Mouse (Mus musculus) limb, embryonic 14.5 days (tissue): Measurements from ENCODE around the gene Fxyd3. TPM values are rescaled to one million over a fixed set of nuclear protein-coding genes. Genes with fewer than 3 reads are reported as not detected.

Experiments
- ATAC-seq: fragments of 200-750 bp; cut with Nextera tagmentation; 2 replicates; pipeline ENCODE4 v1.8.0; 2017; ENCODE audit warnings: low read depth, moderate number of reproducible peaks, moderate TSS enrichment; ENCODE audit not compliant: low FRiP score
- DNase-seq: peaks from one replicate; pipeline ENCODE4 v3.0.0-alpha.2; 2015; ENCODE audit warnings: low spot score
- H3K27ac ChIP-seq: fragments of 300-500 bp; sonication (generic); replicated peaks from 2 replicates; pipeline ENCODE4 v1.5.1; 2014; ENCODE audit warnings: low read depth, mild to moderate bottlenecking, low read length, moderate library complexity, mixed read lengths
- H3K27me3 ChIP-seq: fragments of 300-500 bp; sonication (generic); 2 replicates; pipeline ENCODE4 v1.6.1; 2014; ENCODE audit warnings: low read length, mixed read lengths; ENCODE audit not compliant: control insufficient read depth, insufficient read depth
- H3K36me3 ChIP-seq: fragments of 300-500 bp; sonication (generic); 2 replicates; pipeline ENCODE4 v1.6.1; 2014; ENCODE audit warnings: mild to moderate bottlenecking, low read length, moderate library complexity, mixed read lengths; ENCODE audit not compliant: control insufficient read depth, insufficient read depth
- H3K4me1 ChIP-seq: fragments of 300-500 bp; sonication (generic); 2 replicates; pipeline ENCODE4 v1.6.1; 2014; ENCODE audit warnings: antibody characterized with exemption, low read length, mixed read lengths; ENCODE audit not compliant: control insufficient read depth, insufficient read depth
- H3K4me2 ChIP-seq: fragments of 300-500 bp; sonication (generic); replicated peaks from 2 replicates; pipeline ENCODE4 v1.6.1; 2014; ENCODE audit warnings: low read depth, mild to moderate bottlenecking, low read length, moderate library complexity; ENCODE audit not compliant: severe bottlenecking
- H3K4me3 ChIP-seq: fragments of 300-500 bp; sonication (generic); replicated peaks from 2 replicates; pipeline ENCODE4 v1.5.1; 2014; ENCODE audit warnings: low read length
- H3K9ac ChIP-seq: fragments of 300-500 bp; sonication (generic); 2 replicates; pipeline ENCODE4 v1.6.1; 2014; ENCODE audit warnings: mild to moderate bottlenecking, low read depth, low read length, moderate library complexity; ENCODE audit not compliant: severe bottlenecking
- H3K9me3 ChIP-seq: fragments of 300-500 bp; sonication (generic); 2 replicates; pipeline ENCODE4 v1.6.1; 2016; ENCODE audit warnings: low read length; ENCODE audit not compliant: control insufficient read depth
- POLR2A ChIP-seq: fragments of 200-500 bp; IDR thresholded peaks from 2 replicates; pipeline ENCODE4 v1.8.0; 2012; ENCODE audit warnings: inconsistent platforms, mild to moderate bottlenecking, moderate library complexity, borderline replicate concordance; ENCODE audit not compliant: insufficient read depth, insufficient read length; ENCODE audit errors: extremely low read depth
- WGBS: fragments of 180-500 bp; shearing (Covaris S2); extraction: QIAGEN DNeasy Blood & Tissue Kit; methylation state at CpG from one replicate; pipeline ENCODE4 v1.1.7; 2014; 5-methylcytosine and 5-hydroxymethylcytosine counted together
- polyA plus RNA-seq, 2 experiments: library from polyadenylated mRNA; depleted of rRNA in 1 of 2; stranded (reverse) in 1 of 2; unstranded in 1 of 2; fragments of >200 nt; fragmentation: Nextera tagmentation in 1 of 2; extraction: Ambion mirVana in 1 of 2; gene quantifications; 2 replicates each; pipeline versions ENCODE4 v1.2.1 to v1.2.3; 2012 to 2014

The Fxyd3 gene
- polyA plus RNA-seq, 2 experiments: 39.8 to 79.5 TPM

GRCm38 (mm10) chr7:31039011-31039410, 37.5 kb downstream of the Fxyd3 start:
- Histone ChIP-seq H3K27me3 (peaks cover 24% of the 10 kb centered on the region), H3K27ac (no peak overlapping the region), H3K36me3 (no peaks in the 10 kb centered on the region), H3K4me3 (no peak overlapping the region), H3K4me2 (no peak overlapping the region), H3K4me1 (0 out of 2 replicates have a peak, but pooled peaks cover 2% of the 10 kb centered on the region), H3K9ac (no peak overlapping the region), H3K9me3 (no peaks in the 10 kb centered on the region)
- DNase-seq: no peak
- WGBS: 77% methylated on average over 4 of the region's 4 CpGs
- TF ChIP-seq POLR2A: no peak
- ATAC-seq: no peak

- H3K27ac ChIP-seq: no peak overlapping the region
- no peak overlapping the region for H3K9ac ChIP-seq
- H3K4me1 ChIP-seq: peaks cover 2% of the 10 kb centered on the region; the same call in 1 of the 2 replicates
- H3K9me3 ChIP-seq: no peaks in the 10 kb centered on the region
- ATAC-seq (no peak), DNase-seq (no peak)
- H3K4me2 ChIP-seq: no peak overlapping the region
- no peak overlapping the region for H3K4me3 ChIP-seq
- WGBS: 75% methylated on average over 2 of the region's 2 CpGs
- H3K36me3 ChIP-seq: no peaks in the 10 kb centered on the region
- TF ChIP-seq POLR2A: no peak
- H3K27me3 ChIP-seq: peaks cover 18% of the 10 kb centered on the region
Measured at GRCm38 (mm10) chr7:31037675-31038074, 38.8 kb downstream of the Fxyd3 start.

GRCm38 (mm10) chr7:31036917-31037316, 39.6 kb downstream of the Fxyd3 start:
- Histone ChIP-seq H3K4me2 (no peak overlapping the region), H3K36me3 (no peaks in the 10 kb centered on the region), H3K27ac (no peak overlapping the region), H3K9ac (no peak overlapping the region), H3K9me3 (no peaks in the 10 kb centered on the region), H3K4me1 (peaks cover under 1% of the 10 kb centered on the region; the same call in 1 of the 2 replicates), H3K27me3 (peaks cover 10% of the 10 kb centered on the region; the same call in 1 of the 2 replicates), H3K4me3 (no peak overlapping the region)
- ATAC-seq (no peak), DNase-seq (no peak)
- WGBS: 86% methylated on average over 7 of the region's 7 CpGs
- no peak for TF ChIP-seq POLR2A

GRCm38 (mm10) chr7:31035291-31035690, 41.2 kb downstream of the Fxyd3 start:
- no peak for DNase-seq
- WGBS: 86% methylated on average over 11 of the region's 11 CpGs

GRCm38 (mm10) chr7:31034789-31035188, 41.7 kb downstream of the Fxyd3 start:
- Histone ChIP-seq H3K9ac (no peak overlapping the region), H3K4me3 (no peak overlapping the region), H3K36me3 (no peaks in the 10 kb centered on the region), H3K4me2 (no peak overlapping the region), H3K4me1 (no peaks in the 10 kb centered on the region; the same call in 1 of the 2 replicates), H3K27ac (no peak overlapping the region), H3K27me3 (no peaks in the 10 kb centered on the region), H3K9me3 (no peaks in the 10 kb centered on the region)
- no peak for TF ChIP-seq POLR2A
- no peak for DNase-seq
- 70% methylated on average over 11 of the region's 11 CpGs for WGBS
- ATAC-seq: no peak

More at GRCm38 (mm10) chr7:31035291-31035690, 41.2 kb downstream of the Fxyd3 start:
- no peak overlapping the region for H3K27ac ChIP-seq
- no peak overlapping the region for H3K4me2 ChIP-seq
- no peak for ATAC-seq
- H3K36me3 ChIP-seq: no peaks in the 10 kb centered on the region
- H3K9me3 ChIP-seq: no peaks in the 10 kb centered on the region
- no peak for TF ChIP-seq POLR2A
- no peaks in the 10 kb centered on the region; the same call in 1 of the 2 replicates for H3K27me3 ChIP-seq
- H3K4me3 ChIP-seq: no peak overlapping the region
- H3K9ac ChIP-seq: no peak overlapping the region
- no peaks in the 10 kb centered on the region; the same call in 1 of the 2 replicates for H3K4me1 ChIP-seq

- no peaks in the 10 kb centered on the region for H3K36me3 ChIP-seq
- no peak overlapping the region for H3K27ac ChIP-seq
- H3K27me3 ChIP-seq: no peaks in the 10 kb centered on the region
- DNase-seq: no peak
- no peak for TF ChIP-seq POLR2A
- no peaks in the 10 kb centered on the region; the same call in 1 of the 2 replicates for H3K4me1 ChIP-seq
- H3K9ac ChIP-seq: no peak overlapping the region
- no peak for ATAC-seq
- WGBS: 59% methylated on average over 9 of the region's 9 CpGs
- H3K9me3 ChIP-seq: no peaks in the 10 kb centered on the region
- no peak overlapping the region for H3K4me2 ChIP-seq
- H3K4me3 ChIP-seq: no peak overlapping the region
Measured at GRCm38 (mm10) chr7:31033409-31034165, 42.9 kb downstream of the Fxyd3 start.
